Mouse (Mus musculus): ENCODE measurements around the gene Rem2.

Rem2 gene

DNA sequence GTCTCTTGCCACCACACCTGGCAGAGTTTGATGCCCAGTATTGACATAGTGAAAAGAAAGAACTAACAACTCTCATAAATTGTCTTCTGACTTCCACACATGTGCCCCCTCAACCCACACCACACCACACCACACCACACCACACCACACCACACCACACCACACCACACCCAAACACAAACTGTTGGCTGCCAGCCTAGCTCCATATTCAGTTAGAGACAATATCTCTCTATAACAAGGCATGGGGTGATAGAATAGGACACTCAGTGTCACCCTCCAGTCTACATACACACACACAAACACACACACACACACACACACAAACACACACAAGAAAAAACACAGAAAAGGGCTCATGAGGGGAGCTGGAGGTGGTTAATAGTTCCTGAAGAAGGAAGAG is 12.4 kb downstream of the Rem2 start:
- DNase-seq (ENCODE audit: low read depth, low spot score) = no peak

DNA sequence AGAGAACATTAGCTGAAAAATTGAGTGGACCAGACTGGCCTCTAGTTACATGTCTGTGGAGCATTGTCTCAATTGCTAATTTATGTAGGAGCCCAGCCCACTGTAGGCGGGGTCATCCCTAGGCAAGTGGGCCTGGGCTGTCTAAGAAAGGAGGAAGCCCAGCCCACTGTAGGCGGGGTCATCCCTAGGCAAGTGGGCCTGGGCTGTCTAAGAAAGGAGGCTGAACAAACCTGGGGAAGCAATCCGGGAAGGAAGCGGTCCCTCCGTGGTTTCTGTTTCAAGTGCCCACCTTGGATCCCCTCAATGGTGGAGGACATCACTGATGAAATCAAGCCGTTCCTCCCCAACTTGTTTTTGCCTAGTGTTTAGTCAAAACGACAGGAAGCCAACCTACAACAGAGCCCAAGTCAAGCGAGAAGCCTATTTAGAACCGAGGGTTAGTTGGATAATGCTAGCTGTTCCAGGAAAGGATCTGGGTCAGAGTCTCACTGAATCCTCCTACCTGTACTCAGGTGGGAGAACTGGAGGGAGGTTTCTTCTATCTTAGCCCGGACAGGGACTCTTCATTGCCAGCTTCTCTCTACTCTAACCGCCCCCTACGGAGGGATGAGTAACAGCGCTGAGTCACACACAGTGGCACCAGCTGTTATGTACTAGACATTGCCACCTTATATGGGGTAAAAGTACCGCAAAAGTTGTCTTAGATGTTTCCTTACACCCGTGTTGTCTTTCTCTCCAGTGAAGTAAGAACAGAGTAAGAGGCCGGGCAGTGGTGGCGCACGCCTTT is 16.6 kb downstream of the Rem2 start:
- DNase-seq (ENCODE audit: low read depth, low spot score) = peak; percentile 81

DNA sequence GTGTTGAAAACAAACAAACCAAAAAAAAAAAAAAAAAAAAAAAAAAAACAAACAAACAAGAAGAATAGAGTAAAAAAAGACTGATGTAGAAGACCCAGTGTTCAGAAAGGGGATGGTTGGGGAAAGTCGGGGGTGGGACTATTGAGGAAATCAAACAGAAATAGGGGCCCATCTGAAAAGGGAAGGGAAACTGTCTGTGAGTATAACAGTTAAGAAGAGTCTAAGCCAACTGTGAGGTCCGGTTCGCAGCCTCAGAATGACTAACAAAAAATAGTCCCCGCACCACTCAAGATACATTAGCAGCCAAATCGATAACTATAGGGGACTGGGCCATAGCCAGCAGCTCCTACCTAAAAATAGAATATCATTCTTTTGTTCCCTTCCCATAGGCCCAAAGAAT is 17.3 kb downstream of the Rem2 start:
- no peak for DNase-seq (ENCODE audit: low read depth, low spot score)

DNA sequence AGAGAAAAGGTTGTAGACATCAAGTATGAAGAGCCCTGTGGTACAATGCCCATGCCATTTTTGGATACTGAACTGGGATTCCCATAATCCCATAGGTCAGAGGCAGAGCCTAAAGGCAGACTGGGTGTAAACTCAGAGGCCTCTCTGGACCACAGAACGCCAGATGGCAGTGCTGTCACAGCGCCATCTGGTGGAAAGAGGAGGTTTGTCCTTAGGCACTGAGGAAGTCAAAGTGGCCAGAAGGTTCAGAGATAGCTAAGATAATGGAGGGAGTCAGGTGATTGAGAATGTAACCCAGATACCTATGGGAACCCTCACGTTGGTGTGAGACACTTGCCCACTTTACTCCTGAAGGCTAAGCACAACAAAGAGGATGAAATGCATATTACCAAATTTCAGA is 18.3 kb downstream of the Rem2 start:
- DNase-seq (ENCODE audit: low read depth, low spot score) = peak; percentile 83

DNA sequence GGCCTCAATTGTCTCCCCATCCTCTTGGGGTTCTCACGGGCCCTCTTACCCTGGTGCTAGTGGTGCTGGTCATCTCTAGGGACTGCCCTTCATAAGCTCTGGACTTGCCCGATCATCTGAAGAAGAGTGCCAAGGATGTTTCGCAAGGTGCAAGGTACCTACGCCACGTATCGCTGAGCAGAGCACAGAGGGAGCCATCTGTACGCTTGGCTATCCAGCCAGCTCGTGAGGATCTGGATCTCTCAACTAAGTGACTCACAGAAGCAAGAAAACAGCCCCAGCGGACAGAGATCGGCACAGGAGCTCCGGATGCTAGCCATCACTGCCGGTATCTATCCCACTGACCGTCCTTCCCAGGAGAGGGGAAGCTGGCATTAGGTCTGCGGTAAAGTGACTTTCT is 20.8 kb downstream of the Rem2 start:
- no peak for DNase-seq (ENCODE audit: low read depth, low spot score)

DNA sequence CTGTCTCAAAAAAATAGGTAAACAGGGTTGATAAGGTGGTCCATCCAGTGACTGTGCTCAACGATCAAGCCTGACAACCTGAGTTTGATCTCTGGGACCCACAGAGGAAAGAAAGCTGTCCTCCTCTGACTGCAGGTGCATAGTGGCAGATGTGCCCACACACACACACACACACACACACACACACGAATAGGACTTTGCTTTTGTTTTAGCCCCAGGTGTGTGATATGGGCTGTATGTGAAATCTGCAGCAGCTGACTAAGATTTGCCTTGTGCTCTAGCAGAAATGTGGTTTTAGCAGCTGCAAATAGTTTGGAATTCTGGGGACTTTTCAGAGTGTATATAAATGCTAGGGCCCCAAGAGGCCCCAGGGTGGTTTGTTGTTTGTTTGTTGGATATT is 23.4 kb downstream of the Rem2 start:
- DNase-seq (ENCODE audit: low read depth, low spot score) = no peak

DNA sequence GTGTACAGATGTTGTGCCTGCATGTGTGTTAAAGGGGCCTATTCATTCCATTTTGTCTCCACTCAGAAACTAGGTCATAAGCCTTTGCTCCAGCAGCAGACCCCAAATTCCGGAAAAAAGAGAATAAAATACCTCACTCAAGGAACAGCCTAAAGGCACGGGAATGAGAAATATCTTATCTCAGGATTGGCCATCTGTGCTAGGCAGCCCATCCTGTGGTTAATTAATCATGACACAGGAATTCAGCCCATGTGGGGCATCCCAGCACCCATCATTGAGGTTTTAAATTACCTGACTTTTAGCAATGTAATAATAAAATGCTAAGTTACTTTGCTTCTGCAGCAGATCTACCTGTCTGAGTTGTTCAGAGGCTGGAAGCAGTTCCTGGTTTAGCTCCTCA is 25.5 kb downstream of the Rem2 start:
- no peak for DNase-seq (ENCODE audit: low read depth, low spot score)

DNA sequence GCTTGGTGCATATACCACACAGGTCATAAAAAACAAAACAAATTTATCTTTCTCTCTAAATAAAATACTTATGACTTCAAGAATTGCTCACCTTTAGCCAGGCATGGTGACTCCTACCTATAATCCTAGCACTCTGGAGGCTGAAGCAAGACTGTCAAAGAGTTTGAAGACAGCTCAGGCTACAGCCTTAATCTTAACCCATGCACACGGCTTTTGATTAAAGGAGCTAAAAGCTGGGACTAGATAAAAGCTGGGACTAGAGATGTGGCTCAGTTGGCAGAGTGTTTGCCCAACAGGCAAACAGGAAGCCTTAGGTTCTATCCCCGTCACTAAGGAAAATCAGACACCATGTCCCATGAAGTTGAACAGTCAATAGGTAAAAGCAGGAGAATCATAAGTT is 27.2 kb downstream of the Rem2 start:
- DNase-seq (ENCODE audit: low read depth, low spot score) = no peak

DNA sequence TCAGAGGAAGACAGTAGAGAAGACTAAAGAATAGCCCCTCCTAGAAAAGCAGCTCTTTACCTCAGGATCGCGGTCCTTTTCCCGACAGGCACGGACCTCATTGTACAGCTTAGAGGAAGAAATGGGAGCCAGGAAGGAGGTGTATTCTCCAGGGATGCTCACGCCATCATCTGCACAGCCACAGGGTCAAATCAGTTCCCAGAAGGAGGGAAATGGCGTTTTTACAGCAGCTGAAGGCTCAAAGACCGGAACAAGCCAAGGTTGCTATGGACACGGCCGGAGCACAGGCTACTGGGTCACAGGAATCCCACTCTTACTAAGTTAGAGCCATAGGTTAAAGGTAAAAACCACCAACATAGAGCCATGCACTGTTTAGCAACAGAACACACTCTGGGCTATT is 33.9 kb downstream of the Rem2 start:
- DNase-seq (ENCODE audit: low read depth, low spot score) = no peak

DNA sequence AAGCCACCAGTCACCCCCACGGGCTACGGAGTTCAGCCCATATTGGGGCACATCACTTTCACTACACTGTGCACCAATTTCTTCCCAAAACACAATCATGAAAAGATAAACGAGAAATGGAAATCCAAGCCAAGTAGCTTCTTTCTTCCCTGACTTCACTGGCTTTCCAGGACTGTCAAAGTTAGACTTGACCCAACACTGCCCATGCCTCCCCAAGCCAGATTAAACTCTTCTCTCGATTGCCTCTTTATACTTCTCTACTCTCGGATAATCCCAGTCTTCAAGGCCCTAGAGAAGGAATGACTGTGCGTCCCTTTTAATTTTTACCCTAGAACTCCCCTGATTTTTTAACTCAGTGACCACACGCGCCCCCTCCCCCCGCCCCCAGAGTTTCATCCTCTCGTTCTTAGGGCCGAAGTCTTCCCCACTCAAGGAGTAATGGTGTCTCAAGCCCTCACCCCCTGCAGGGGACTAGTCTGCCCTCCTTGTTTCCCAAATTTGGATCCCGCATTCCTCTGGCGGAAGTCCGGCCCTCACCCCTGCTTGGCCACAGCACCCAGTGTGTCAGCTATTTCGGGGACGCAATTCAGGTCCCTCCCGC is 40.9 kb downstream of the Rem2 start:
- no peak for DNase-seq (ENCODE audit: low read depth, low spot score)

DNA sequence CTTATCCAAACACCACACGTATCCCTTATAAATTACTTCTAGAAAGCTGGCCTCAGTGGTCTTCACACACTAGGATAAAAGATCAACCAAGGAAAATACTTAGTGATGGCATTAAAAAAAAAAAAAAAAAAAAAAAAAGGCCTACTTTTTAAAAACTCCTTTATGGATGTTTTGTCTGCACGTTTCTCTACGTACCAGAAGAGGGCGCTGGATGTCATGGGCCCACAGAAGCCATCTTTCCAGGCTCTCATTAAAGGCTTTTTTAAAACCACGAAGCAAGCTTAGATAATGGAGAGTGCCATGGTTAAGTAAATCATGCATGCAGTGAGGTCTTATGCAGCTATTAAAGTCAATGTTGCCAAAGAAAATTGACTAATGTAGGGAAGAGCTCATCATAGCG is 47.7 kb downstream of the Rem2 start:
- DNase-seq (ENCODE audit: low read depth, low spot score) = no peak

DNA sequence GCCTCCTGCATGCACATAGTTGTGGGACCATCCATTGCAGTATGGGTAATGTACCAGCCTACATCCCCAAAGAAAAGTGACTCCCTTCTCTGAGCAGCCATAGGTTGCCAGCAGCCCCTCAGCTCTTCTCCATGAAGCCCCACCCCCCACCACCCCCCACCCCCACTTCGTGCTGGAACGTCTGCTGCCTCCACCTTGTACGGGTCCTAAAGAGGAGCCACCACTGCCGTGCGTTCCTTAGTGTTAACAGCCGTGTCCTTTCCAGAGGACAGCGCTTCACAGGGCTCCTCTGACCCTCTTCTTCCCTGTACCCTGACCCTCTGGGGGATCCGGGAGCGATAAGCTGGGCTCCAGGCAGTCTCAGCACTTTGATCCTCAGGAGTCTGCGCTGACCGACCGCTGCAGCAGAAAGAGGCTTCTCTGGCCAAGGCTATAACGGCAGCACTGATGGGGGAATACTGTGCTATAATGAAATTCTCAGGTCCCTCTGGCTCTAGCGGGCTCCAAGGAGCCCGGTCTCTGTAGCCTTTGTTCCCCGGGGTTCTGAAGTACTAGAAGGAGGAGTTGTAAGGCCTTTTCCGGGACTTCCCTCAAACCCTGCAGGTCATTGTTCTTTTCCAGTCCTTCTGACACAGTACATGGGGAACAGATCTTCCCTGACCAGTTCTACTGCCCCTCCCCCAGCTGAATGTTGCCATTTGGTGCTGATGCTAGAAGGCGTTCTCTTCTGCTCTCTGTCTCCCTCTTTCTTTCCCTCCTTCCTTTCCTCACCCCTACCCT is 51.5 kb downstream of the Rem2 start:
- no peak for DNase-seq (ENCODE audit: low read depth, low spot score)

DNA sequence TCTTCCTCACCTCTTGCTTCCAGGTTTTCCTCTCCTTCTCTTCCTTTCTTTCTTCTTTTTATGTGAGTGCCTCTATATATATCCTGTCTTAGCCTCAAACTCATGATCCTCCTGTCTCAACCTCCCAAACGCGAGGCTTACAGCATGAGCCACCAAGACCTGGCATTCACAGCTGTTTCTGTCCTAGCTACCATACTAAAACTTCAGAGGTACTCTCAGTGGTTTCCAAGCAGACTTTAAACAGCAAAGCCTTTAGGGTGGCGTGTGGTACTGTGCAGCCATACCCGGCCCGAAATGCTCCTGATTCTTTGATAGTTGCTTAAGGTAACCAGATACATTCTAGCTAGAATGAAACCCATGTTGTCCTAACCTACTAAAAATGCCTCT is 52.1 kb downstream of the Rem2 start:
- DNase-seq (ENCODE audit: low read depth, low spot score) = no peak

DNA sequence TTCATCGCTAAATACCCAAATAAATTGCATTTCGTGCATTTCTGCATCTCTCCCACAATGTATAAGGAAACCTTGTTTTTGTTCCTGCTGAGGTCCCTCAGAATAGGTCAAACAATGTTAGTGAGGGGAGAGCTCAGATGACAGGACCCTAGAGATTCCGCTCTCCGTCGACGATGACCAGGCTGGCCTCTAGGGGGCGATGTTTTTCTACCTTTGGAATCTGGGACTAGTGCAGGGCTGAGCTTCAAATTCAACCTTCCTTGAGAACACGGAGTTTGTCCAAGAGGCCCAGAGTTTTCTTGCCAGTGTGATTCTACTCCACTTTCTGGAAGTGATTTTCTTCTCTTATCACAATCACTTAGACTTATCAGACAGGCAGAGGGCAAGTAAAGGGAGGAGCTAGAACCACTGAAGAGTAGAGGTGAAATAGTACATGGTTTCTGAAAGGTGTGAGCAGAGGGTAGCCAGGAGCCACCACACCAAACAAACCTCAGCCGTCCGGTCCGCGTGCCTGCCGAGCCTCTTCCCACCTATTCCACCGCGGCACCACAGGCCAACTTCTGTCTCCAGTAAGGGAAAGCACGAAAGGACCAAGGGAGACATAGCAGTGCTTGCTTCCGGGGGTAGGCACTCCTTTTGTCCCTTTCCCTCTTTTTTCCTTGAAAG is 52.7 kb downstream of the Rem2 start:
- peak; percentile 72 for DNase-seq (ENCODE audit: low read depth, low spot score)

All from CD4-positive helper T cell, adult 2 months (primary cell).